Mouse (Mus musculus) left cerebral cortex, postnatal 25 days (tissue): ENCODE data around the gene Ranbp10. TPM values are rescaled to one million over a fixed set of nuclear protein-coding genes. Genes with fewer than 3 reads are reported as not detected.

Experiments used
- DNase-seq, 2 experiments: peaks; one replicate each; pipeline ENCODE4 v3.0.0; 2022; ENCODE audit warnings: low spot score in 2 of 2, mixed read lengths in 1 of 2
- intact Hi-C: fragments of 180-260 bp; cut with DNase I; formaldehyde crosslinking; loops from one replicate; pipeline ENCODE4 v1.15.1; 2025
- total RNA-seq, 2 experiments: library from RNA; stranded (reverse); gene quantifications; 2 replicates each; pipeline ENCODE4 v1.2.3; 2021

The Ranbp10 gene
- total RNA-seq, 2 experiments from 2014 or later: 24.4 to 25.8 TPM

DNA sequence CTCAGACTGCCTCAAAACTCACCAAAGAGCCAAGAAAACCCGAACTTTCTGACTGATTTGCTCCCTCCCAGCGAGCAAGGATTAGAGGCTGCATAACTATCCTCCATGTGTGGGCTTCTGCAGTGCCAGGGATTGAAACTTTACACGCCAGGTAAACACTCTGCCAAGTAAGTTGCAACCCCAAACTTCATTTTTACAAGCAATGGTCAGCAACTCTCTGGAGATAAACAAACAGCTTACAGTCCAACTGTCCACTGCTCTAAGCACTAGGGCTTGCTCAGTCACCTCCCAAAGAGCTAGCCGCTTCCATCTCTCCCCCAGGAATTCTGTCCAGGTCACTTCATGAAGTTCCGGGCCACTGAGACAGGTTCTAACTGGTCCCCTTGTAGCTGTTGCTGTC lies 28.7 kb downstream of the Ranbp10 start:
- no peak for DNase-seq
- intact Hi-C loops: no loop called here

DNA sequence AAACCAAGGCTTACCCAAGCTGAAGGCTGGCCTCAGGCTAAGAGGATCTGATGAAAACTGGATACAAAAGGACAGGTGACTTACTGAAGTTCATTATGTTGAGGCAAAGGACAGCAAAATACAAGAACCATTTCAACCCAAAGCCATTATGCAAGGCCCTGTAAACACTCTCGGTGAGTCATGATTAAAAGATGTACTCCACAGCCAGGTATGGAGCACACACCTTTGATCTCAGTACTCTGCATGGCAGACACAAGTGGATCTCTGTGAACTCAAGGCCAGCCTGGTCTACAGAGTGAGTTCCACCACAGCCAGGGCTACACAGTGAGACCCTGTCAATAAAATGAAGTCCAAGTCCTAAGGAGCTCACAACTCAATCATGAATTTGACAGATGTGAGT lies 31.4 kb downstream of the Ranbp10 start:
- intact Hi-C loops: no loop called here

DNA sequence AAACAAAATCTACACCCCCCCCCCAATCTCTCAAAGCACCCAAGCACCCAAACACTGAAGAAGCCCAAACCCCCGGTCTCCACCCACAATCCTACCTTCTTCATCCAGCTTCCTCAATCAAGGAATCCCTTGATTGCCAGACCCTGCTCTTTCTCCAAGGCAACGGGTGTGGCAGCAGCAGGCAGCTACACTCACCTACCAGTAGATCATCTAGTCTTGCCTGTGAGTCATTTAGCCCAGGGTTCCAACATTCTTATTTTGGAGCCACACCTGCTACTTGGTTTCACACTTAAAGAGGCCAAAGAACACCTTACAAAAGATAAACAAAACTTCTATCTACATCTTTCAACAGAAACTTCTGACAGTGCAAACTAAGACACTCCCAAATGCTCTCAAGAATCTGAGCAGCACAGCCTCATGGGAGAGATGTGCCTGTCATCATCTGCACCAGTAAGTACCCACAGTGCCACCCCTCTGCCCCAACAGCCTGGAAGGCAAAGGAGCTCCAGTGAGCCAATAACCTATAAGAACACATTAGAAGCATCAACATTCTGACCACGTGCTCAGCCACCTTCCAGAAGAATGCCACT lies 33.0 kb downstream of the Ranbp10 start:
- no peak for DNase-seq
- intact Hi-C loops: no loop called here

More for the DNA sequence above, 31.4 kb downstream of the Ranbp10 start:
- DNase-seq: no peak

DNA sequence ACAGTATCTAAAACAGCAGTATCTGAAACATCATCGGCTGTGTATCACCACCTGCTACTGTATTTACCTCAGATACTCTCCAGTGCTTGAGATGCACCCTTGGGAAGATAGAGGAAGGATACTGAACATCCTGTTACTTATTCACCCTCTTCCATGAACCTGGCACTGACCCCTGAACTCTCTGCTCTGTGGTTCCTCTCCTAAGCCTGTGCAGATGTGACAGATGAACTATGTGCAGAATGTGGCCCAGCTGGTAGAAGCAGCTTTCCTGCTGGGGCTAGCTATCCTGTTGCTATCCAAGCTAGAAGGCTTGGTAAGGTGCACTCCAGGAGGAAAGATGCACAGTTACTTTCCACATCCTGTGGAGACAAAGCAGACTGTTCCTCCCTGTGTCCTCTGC lies 33.8 kb downstream of the Ranbp10 start:
- DNase-seq: no peak
- intact Hi-C loops: no loop called here

DNA sequence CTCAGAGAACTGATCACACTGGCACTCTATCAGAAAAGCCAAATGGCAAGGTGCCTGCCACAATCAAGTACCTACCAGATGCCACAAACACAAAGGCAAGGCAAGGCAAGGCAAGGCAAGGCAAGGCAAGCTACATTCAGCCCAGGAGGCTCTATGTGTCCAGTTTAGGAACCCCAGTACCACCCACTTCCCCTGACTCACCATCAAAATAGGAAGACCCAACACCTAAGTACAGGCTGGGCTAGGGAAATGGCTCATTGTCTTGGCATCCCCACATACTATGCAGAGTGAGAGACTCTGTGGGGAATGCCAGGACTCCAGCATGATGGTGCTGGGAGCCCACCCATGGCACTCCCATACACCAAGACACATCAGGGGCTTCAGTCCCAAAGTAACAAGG lies 37.5 kb downstream of the Ranbp10 start:
- intact Hi-C loops: no loop called here

DNA sequence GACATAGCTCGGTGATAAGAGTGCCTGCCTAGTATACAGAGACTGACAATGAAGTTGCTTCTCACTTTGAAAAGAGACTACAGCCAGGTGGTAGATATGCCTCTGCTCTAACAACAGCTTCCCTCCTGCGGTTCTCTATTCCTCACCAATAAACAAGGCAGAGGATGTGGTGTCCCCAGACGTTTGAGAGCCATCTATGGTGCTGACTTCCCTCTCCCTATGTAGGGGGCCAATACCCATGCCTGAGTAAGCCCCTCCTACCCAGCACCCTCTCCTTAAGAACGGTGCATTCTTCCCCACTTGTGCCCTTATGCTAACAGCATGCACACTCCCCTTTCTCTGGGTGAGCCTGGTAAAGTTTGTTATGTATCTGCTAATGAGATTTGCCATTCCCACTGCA lies 38.2 kb downstream of the Ranbp10 start:
- no peak for DNase-seq
- intact Hi-C loops: no loop called here

More for the DNA sequence above, 37.5 kb downstream of the Ranbp10 start:
- DNase-seq: no peak

DNA sequence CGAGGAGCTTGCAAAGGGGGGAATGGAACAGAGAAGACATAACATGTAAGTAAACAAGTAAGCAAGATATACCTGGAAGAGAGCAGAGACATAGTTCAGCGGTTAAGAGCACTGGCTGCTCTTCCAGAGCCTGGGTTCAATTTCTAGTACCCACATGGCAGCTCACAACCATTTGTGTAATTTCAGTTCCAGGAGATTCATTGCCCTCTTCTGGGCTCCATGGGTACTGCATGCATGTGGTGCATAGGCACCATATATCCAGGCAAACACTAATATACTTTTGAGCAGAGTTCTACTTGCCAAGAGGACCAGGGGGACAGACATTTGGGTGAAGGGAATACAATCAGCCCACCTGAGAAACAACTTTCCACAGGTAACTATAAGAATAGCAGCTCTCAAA lies 38.9 kb downstream of the Ranbp10 start:
- intact Hi-C loops: no loop called here
- DNase-seq: no peak

DNA sequence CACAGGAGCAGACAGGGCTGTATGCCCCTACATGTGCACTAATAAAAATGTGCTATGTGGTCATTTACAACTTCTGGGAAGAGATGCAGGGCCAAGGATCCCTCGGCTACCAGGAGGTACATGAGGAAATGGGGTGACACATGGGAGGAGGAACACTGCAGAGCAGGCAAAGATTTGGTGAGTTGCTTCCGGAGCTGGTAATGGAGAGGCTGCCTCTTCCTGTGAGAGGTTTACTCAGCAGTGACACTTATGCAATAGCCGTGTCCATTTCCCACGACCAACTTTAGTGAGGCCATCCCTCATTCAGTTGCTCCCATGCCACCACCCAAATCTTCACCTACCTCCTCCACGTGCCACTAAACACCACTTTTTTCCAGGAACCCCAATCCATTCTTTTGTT lies 46.9 kb downstream of the Ranbp10 start:
- intact Hi-C loops: no loop called here
- DNase-seq: no peak

DNA sequence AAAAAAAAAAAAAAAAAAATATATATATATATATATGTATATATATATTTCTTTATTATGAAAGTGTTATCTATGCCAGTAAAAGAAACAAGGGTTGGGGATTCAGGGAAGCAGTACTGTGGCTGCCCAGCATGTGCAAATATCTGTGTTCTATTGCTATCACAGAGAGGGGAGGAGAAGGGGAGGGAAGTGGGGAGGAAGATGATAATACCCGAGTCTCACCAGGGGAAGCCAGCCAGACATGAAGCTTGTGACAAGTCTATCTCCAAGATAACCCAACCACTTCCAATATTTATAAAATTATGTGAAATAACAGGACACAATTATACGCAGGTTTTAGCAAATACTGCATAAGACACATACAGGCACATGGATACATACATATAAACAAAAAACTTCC lies 49.3 kb downstream of the Ranbp10 start:
- intact Hi-C loops: no loop called here
- no peak for DNase-seq

DNA sequence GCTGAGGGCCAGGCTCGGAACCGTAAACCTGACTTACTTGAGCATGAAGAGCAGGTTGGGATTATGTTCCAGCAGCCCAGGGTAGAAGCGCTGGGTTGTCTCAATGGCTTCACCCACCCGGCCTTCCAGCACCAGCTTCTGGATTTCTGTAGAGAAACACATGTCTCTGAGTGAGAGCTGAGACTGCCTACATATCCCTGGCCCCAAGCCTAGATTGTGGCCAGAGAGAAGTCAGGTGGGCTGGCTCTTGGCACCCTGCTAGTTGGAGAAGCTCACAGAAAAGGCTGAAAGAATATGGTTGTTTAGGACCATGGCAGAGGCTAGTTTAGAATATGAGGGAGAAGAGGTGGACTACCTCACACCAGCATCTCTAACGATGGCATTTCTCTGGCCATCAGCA lies 52.7 kb downstream of the Ranbp10 start:
- intact Hi-C loops: no loop called here
- DNase-seq: peak; percentile 24 to 82

DNA sequence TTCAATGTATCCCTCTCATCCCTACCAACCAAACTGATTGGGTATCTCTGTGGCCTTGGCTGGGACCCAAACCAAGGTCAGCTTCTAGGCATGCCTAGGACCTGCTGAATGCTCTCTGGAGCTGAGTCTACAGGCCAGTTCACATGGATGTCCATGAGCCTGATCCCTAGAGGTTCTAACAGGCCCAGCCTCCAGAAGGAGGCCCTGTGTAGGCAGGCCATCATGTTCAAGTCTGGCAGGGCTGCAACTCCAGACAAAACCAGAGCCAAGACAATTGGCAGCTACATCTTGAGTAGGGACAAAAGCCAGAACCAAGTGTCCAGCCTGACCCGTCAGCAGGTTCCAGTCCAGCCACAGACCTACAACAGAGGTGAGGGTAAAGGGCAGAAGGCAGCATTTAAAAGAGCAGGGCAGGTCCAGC lies 53.7 kb downstream of the Ranbp10 start:
- DNase-seq: no peak
- intact Hi-C loops: no loop called here

DNA sequence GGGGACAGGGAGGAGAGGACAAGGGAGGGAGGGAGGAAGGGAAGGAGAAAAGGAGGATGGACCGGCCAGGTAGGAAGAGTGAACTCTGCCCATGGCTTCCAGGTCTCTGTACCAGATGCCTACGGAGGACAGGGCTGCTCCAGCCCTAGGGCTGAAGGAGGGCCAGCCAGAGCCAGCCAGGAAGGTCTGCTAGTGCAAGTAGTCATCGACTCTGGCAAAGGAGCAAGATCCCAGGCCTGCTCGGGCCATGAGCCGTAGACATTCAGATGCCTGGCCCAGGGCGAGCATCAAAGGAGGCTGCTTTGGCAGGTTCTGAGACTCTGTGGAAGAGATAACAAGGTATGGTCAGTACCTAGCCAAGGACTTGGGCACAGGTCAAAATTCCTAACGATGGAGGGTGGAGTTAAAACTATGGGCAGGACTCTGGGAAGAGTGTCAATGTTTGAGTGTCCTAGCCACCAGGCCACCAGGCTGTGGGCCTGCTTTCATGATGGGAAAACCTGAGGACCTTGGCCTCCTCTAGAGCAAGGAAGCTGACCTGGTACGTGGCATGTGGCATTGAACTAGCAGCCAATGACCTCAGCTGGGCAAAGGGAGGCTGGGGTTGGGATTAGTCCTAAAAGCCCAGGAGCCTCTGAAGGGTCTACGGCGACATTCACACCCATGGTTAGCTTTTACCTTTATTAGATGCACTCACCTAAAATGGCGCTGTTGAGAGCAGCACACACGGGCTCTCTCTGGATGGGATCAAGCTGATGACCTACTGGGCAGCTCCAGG lies 55.6 kb downstream of the Ranbp10 start:
- no peak for DNase-seq
- intact Hi-C loops: no loop called here

DNA sequence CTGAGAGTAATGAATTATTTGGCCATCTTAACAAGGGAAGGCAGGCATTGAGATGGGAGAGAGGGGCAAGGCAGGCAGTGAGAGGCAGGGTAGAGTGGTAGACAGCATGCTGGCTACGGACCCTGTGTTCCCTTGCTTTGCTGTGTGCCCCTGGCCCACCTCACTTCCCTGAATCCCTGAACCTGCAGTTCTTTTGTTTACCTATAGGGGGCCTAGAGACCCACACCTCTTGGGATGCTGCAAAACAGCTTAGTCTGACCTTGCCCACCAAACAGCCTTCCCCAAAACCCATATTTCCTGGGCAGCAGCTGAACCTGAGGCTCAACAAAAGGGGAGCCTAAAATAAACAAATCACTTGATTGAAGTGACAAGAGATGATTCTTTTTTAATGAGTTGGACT lies 56.5 kb downstream of the Ranbp10 start:
- intact Hi-C loops: no loop called here

DNA sequence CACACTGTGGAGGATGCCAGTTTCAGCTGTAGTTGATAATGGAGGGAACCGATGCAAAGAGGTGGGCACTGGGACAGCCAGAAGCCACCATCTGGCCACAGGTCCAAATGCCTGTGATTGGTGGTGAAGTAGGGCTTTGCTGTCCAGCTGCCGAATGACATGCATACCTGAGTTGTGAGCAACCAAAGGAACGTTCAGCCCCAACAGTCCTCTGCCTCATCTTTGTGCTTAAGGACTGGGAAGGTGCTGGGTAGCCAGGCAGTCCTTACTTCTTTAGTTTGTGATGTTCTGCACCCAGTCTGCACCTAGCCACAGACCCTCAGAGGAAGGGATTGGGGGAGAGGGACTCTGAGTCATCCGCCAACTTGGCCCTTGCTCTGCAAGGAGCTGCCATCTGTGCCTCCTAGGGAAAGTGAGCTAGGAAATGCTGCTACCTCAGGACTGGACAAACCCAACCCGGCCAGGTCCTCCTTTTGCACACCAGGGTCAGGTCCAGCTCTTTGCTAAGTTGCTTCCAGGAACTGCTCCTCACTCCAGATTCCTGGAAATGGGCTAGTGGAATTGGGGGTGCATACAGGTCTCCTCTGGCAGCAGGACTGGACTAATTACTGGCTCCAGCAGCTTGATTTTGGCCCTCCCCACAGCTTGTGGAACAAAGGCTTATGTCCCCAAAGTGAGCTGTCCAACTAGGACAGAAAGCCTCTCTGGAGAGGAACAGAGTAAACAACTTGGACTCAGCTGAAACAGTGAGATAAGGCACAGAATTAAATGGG lies 58.5 kb downstream of the Ranbp10 start:
- no peak for DNase-seq
- intact Hi-C loops: no loop called here

More for the DNA sequence above, 56.5 kb downstream of the Ranbp10 start:
- DNase-seq: no peak

DNA sequence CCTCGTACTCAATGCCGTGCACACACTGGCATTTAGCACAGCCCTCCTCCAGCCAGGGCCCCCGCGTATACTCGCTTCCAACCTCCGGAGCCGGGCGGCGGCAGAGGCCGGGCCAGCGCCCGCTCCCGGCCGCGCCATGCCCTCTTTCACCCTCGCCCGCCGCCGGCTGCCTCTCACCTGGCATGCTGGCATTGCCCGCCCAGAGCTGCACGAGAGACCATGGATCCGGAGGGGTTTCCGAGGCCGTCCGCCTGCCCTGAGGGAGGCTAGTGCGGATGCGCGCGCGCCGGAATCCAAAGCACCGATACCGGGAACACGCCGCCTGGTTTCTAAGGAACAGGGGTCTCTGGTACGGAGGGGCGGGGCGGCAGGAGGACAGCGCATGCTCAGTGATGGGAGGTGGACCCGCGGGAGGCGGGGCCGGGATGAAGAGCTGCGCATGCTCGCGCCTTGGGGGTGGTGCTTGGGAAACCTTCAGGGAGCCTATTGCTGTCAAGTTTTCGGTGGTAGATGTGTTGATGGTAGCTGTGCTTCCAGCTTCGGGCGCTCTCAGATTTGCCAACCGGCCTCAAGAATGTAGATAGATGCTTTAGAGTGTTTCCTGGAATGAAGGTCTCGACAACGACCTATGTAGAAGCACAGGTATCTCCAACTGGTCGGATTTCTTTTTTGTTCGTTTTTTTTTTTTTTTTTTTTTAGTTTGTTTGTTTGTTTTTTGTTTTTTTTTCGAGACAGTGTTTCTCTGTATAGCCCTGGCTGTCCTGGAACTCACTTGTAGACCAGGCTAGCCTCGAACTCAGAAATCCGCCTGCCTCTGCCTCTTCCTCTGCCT lies 68.7 kb downstream of the Ranbp10 start, which contains the start of gene Gfod2:
Gfod2 (minus strand) TSS at position 388 of the 832 bp plus-strand sequence.
- intact Hi-C loops: no loop called here
- DNase-seq: peak; percentile 96 to 98

DNA sequence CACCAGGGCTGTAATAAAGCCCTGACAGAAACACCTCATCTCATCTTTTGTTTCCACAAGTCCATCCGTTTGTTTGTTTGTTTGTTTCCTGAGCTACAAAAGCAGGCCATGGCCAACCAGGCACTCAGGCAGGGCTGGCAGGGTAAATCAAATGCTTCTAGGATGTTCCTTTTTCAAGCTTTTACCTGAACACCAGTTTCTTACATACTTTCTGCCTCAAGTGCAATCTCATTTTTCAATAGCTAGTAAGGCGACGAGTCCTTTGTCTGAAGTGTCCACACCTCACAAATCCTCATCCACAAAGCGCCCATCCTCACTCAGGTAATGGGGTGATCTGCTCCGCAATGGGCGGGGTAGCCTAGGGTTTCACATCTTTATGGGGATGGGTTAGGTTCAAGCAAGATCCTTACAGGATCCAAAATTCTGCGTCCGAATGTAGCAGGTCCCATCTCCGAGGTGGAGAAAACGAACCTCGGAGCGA lies 69.3 kb downstream of the Ranbp10 start:
- intact Hi-C loops: no loop called here
- no peak for DNase-seq

DNA sequence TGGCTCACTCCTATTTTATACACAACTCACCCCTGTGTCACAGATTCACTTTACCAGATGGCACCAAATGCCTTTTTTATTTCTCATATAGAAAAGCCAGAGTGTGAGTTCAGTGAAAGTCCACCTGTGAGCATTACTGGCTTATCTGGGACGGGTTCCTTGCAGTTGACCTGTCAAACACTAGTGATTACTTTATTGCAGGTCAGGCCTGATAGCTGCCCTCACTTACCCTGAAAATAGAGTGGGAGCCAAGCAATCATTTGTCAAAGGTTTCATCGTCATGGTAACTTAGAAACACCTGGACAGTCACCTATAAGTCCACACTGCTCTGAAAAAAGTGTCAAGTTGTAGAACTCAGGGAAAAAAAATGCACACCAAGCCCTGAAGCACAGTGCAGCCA lies 72.5 kb downstream of the Ranbp10 start:
- no peak for DNase-seq
- intact Hi-C loops: no loop called here

DNA sequence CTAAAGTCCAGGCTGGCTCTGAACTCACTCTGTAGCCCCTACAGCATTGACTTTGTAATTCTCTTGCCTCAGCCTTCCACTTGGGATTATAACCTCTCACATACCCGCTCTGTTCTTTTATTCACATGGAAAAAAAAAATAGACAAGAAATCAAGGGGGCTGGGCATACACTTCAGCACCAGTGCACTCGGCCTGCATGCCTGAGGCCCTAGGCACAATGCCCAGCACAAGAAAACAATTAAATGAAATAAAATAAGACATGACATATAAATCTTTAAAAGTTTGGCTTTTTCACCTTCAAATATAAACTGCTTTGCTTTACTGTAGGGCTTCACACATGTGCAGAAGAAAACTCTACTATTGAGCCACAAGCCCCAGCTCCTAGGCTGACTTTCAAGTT lies 73.2 kb downstream of the Ranbp10 start:
- no peak for DNase-seq
- intact Hi-C loops: no loop called here

DNA sequence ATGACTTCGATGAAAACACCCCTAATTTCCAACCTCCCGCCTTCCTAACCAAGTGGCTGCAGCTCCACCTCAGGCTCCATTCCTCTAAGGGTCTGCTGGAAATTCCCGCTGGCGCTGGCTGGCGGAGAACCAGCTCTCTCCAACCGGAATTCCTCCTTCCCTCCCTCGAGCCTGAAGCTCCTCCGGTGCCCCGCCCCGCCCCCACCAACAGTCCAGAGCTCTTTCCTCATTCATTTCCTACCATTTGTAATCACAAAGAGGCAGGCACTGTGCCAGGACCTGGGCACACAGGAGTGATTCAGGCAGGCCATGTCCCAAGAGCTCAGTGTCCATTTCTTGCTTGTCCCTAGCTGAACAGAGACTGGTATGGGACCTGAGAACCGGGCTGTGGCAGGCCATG lies 76.5 kb downstream of the Ranbp10 start:
- intact Hi-C loops: no loop called here
- peak; percentile 24 for DNase-seq

DNA sequence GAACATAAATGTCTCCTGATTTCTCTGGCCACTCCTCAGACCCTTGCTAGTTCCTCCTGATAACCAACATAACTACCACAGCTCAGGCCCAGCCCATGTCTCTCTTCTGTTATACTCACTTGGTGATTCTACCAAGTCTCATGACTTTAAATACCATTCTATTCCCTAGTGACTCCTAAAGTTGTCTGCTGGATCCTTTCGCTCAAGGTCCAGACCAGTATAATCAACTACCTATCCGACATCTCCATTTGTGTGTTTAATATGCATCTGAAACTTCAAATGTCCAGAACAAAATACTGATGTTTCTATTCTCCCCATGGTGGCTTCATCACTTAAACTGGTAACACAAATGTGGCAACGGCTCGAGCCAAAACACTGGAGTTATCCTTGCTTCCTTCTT lies 83.8 kb downstream of the Ranbp10 start:
- intact Hi-C loops: no loop called here
- no peak for DNase-seq
